Mouse (Mus musculus) lung, postnatal 0 days (tissue): Measurements from ENCODE around the gene Rgs10. TPM values are rescaled to one million over a fixed set of nuclear protein-coding genes. Genes with fewer than 3 reads are reported as not detected.

Experiments
- ATAC-seq: fragments of 200-750 bp; cut with Nextera tagmentation; 2 replicates; pipeline ENCODE4 v1.8.0; 2017; ENCODE audit warnings: moderate library complexity
- DNase-seq: peaks from one replicate; pipeline ENCODE4 v3.0.0-alpha.2; 2016; ENCODE audit warnings: low spot score
- H3K27ac ChIP-seq: fragments of 300-500 bp; sonication (generic); 2 replicates; pipeline ENCODE4 v1.5.1; 2014; ENCODE audit warnings: antibody characterized with exemption, mild to moderate bottlenecking, low read length, mixed read lengths
- H3K27me3 ChIP-seq: fragments of 300-500 bp; sonication (generic); replicated peaks from 2 replicates; pipeline ENCODE4 v1.6.1; 2014; ENCODE audit warnings: low read length, mixed read lengths; ENCODE audit not compliant: insufficient read depth
- H3K36me3 ChIP-seq: fragments of 300-500 bp; sonication (generic); 2 replicates; pipeline ENCODE4 v1.6.1; 2014; ENCODE audit warnings: low read length, mixed read lengths; ENCODE audit not compliant: insufficient read depth
- H3K4me1 ChIP-seq: fragments of 300-500 bp; sonication (generic); 2 replicates; pipeline ENCODE4 v1.6.1; 2014; ENCODE audit warnings: antibody characterized with exemption, low read depth, low read length, mixed read lengths; ENCODE audit not compliant: insufficient read depth
- H3K4me2 ChIP-seq: fragments of 300-500 bp; sonication (generic); replicated peaks from 2 replicates; pipeline ENCODE4 v1.6.1; 2014; ENCODE audit warnings: low read depth, mild to moderate bottlenecking, low read length, moderate library complexity, mixed read lengths
- H3K4me3 ChIP-seq: fragments of 300-500 bp; sonication (generic); 2 replicates; pipeline ENCODE4 v1.5.1; 2014; ENCODE audit warnings: low read depth, low read length
- H3K9ac ChIP-seq: fragments of 300-500 bp; sonication (generic); replicated peaks from 2 replicates; pipeline ENCODE4 v1.6.1; 2014; ENCODE audit warnings: low read depth, mild to moderate bottlenecking
- H3K9me3 ChIP-seq: fragments of 300-500 bp; sonication (generic); 2 replicates; pipeline ENCODE4 v1.6.1; 2016; ENCODE audit warnings: low read length, mixed read lengths
- CTCF ChIP-seq: IDR thresholded peaks from 2 replicates; pipeline ENCODE4 v1.5.1; 2016; ENCODE audit warnings: antibody characterized with exemption, mild to moderate bottlenecking
- EP300 ChIP-seq: IDR thresholded peaks from 2 replicates; pipeline ENCODE4 v1.6.1; 2016; ENCODE audit warnings: antibody characterized with exemption, mild to moderate bottlenecking, control low read depth
- WGBS: fragments of 180-500 bp; shearing (Covaris S2); extraction: QIAGEN DNeasy Blood & Tissue Kit; methylation state at CpG from one replicate; pipeline ENCODE4 v1.1.7; 2014; 5-methylcytosine and 5-hydroxymethylcytosine counted together
- polyA plus RNA-seq: library from polyadenylated mRNA; unstranded; fragments of >200 nt; fragmentation: Nextera tagmentation; extraction: Ambion mirVana; gene quantifications from 2 replicates; pipeline ENCODE4 v1.2.1, GENCODE M21; 2015

The Rgs10 gene
- polyA plus RNA-seq, 1 experiment from 2014 or later = 43.1 TPM

- Histone ChIP-seq H3K9me3 (no peaks in the 10 kb centered on the region), H3K4me3 (peak overlapping the region; percentile 82), H3K36me3 (no peaks in the 10 kb centered on the region), H3K4me2 (peak overlapping the region; percentile 96), H3K9ac (no peak overlapping the region), H3K4me1 (peaks cover 4% of the 10 kb centered on the region; the same call in 1 of the 2 replicates), H3K27me3 (no peaks in the 10 kb centered on the region), H3K27ac (0 out of 2 replicates have a peak overlapping the region, but pooled peaks have one; percentile 97)
- TF ChIP-seq CTCF = no peak
- no peak for TF ChIP-seq EP300
- 13% methylated on average over 4 of the region's 4 CpGs for WGBS
- DNase-seq = no peak
- no peak for ATAC-seq
Measured at GRCm38 (mm10) chr7:128459791-128460130, 41.2 kb upstream of the Rgs10 start.

GRCm38 (mm10) chr7:128458011-128458410, 39.5 kb upstream of the Rgs10 start:
- no peak for ATAC-seq
- Histone ChIP-seq H3K27me3 (no peaks in the 10 kb centered on the region), H3K9ac (no peak overlapping the region), H3K4me1 (peaks cover 4% of the 10 kb centered on the region; the same call in 1 of the 2 replicates), H3K27ac (no peak overlapping the region), H3K4me2 (no peak overlapping the region), H3K36me3 (0 out of 2 replicates have a peak, but pooled peaks cover 8% of the 10 kb centered on the region), H3K9me3 (no peaks in the 10 kb centered on the region), H3K4me3 (no peak overlapping the region)
- no peak for DNase-seq
- TF ChIP-seq CTCF = no peak
- TF ChIP-seq EP300 = no peak

- no peaks in the 10 kb centered on the region for H3K27me3 ChIP-seq
- H3K4me1 ChIP-seq = no peaks in the 10 kb centered on the region
- no peak for TF ChIP-seq CTCF
- TF ChIP-seq EP300 = no peak
- no peak for DNase-seq
- no peak overlapping the region for H3K27ac ChIP-seq
- H3K4me2 ChIP-seq = no peak overlapping the region
- 0 out of 2 replicates have a peak, but pooled peaks cover 12% of the 10 kb centered on the region for H3K36me3 ChIP-seq
- no peak overlapping the region for H3K9ac ChIP-seq
- WGBS = 84% methylated on average over 1 of the region's 1 CpGs
- no peak overlapping the region for H3K4me3 ChIP-seq
- no peaks in the 10 kb centered on the region for H3K9me3 ChIP-seq
- no peak for ATAC-seq
Measured at GRCm38 (mm10) chr7:128452731-128453130, 34.2 kb upstream of the Rgs10 start.

GRCm38 (mm10) chr7:128440584-128440983, 22.0 kb upstream of the Rgs10 start:
- H3K9ac ChIP-seq = no peak overlapping the region
- no peaks in the 10 kb centered on the region for H3K27me3 ChIP-seq
- 67% methylated on average over 2 of the region's 2 CpGs for WGBS
- H3K9me3 ChIP-seq = no peaks in the 10 kb centered on the region
- no peak overlapping the region for H3K4me3 ChIP-seq
- ATAC-seq (no peak), DNase-seq (no peak)
- H3K4me2 ChIP-seq = no peak overlapping the region
- H3K36me3 ChIP-seq = peaks cover 14% of the 10 kb centered on the region; the same call in 1 of the 2 replicates
- TF ChIP-seq EP300 (no peak), CTCF (no peak)
- H3K4me1 ChIP-seq = no peaks in the 10 kb centered on the region
- H3K27ac ChIP-seq = no peak overlapping the region

- Histone ChIP-seq H3K9me3 (no peaks in the 10 kb centered on the region), H3K4me1 (no peaks in the 10 kb centered on the region), H3K27ac (no peak overlapping the region), H3K4me2 (no peak overlapping the region), H3K4me3 (no peak overlapping the region), H3K36me3 (peaks cover 10% of the 10 kb centered on the region; the same call in 1 of the 2 replicates), H3K9ac (no peak overlapping the region), H3K27me3 (no peaks in the 10 kb centered on the region)
- ATAC-seq = no peak
- DNase-seq = no peak
- 85% methylated on average over 6 of the region's 6 CpGs for WGBS
- TF ChIP-seq EP300 (no peak), CTCF (no peak)
Measured at GRCm38 (mm10) chr7:128439251-128439650, 20.7 kb upstream of the Rgs10 start.

- DNase-seq (no peak), ATAC-seq (no peak)
- TF ChIP-seq EP300 (no peak), CTCF (no peak)
- H3K27me3 ChIP-seq = no peaks in the 10 kb centered on the region
- H3K27ac ChIP-seq = no peak overlapping the region
- peaks cover 10% of the 10 kb centered on the region; the same call in 1 of the 2 replicates for H3K36me3 ChIP-seq
- no peak overlapping the region for H3K4me2 ChIP-seq
- H3K4me3 ChIP-seq = no peak overlapping the region
- H3K4me1 ChIP-seq = no peaks in the 10 kb centered on the region
- no peaks in the 10 kb centered on the region for H3K9me3 ChIP-seq
- H3K9ac ChIP-seq = no peak overlapping the region
Measured at GRCm38 (mm10) chr7:128438131-128438530, 19.6 kb upstream of the Rgs10 start.

GRCm38 (mm10) chr7:128433213-128433612, 14.7 kb upstream of the Rgs10 start:
- DNase-seq (no peak), ATAC-seq (no peak)
- H3K27ac ChIP-seq = no peak overlapping the region
- 46% methylated on average over 1 of the region's 1 CpGs for WGBS
- H3K9me3 ChIP-seq = no peaks in the 10 kb centered on the region
- no peak overlapping the region for H3K4me3 ChIP-seq
- no peak overlapping the region for H3K4me2 ChIP-seq
- no peaks in the 10 kb centered on the region for H3K4me1 ChIP-seq
- H3K9ac ChIP-seq = no peak overlapping the region
- no peaks in the 10 kb centered on the region for H3K27me3 ChIP-seq
- TF ChIP-seq CTCF (peak; percentile 56), EP300 (no peak)
- H3K36me3 ChIP-seq = no peaks in the 10 kb centered on the region
